Mouse (Mus musculus): ENCODE results near the gene Plekhg2. TPM values are rescaled to one million over a fixed set of nuclear protein-coding genes. Genes with fewer than 3 reads are reported as not detected.
"Not testable (repeated sequence)": the region's sequence is repeated elsewhere in the genome, so short reads cannot be mapped to it uniquely, and the experiment has no call there.

Plekhg2 gene
- total and polyA plus RNA-seq, 3 experiments = 10.4 to 16.3 (median 14.3) TPM

- TF ChIP-seq EP300 (IDR thresholded peaks at IDR 0.05; ENCODE audit: insufficient read depth, low read depth, low read length) (no peak), POLR2A (IDR thresholded peaks at IDR 0.05; ENCODE audit: insufficient read depth, low read depth, low read length) (no peak), CTCF (IDR thresholded peaks at IDR 0.05) (no peak)
- H3K27ac ChIP-seq = peak overlapping the region; percentile 84
- H3K4me3 ChIP-seq = peak overlapping the region; percentile 96
- intact Hi-C loops (cut with DNase I) = no loop called here
- H3K27me3 ChIP-seq (ENCODE audit: control insufficient read depth, insufficient read depth, low read length) = no peaks in the 10 kb centered on the region
- peaks cover 2% of the 10 kb centered on the region; the same call in 1 of the 2 replicates for H3K79me2 ChIP-seq (replicated peaks; ENCODE audit: control insufficient read depth, insufficient read depth, low read length)
- no peaks in the 10 kb centered on the region for H3K36me3 ChIP-seq (ENCODE audit: control insufficient read depth, insufficient read depth, low read length)
- 0 out of 2 replicates have a peak, but pooled peaks cover 2% of the 10 kb centered on the region for H3K4me1 ChIP-seq (ENCODE audit: control insufficient read depth, insufficient read depth, low read length)
- peak overlapping the region; percentile 87 for H3K9ac ChIP-seq (ENCODE audit: low read depth, low read length)
- peak in 1 of 2 experiments; percentile 21 for DNase-seq
- 3% methylated on average over 22 of the region's 22 CpGs for WGBS
Observed at GRCm38 (mm10) chr7:28393272-28393951, 21.0 kb upstream of the Plekhg2 start.

GRCm38 (mm10) chr7:28392429-28393271 lies 20.3 kb upstream of the Plekhg2 start, which contains the start of the genes Med29 and Paf1:
Gene Med29 (minus strand): TSS chr7:28392708.
Gene Paf1 (plus strand): TSS chr7:28392951.
- Histone ChIP-seq H3K27me3 (ENCODE audit: control insufficient read depth, insufficient read depth, low read length) (no peaks in the 10 kb centered on the region), H3K36me3 (ENCODE audit: control insufficient read depth, insufficient read depth, low read length) (no peaks in the 10 kb centered on the region), H3K4me1 (ENCODE audit: control insufficient read depth, insufficient read depth, low read length) (0 out of 2 replicates have a peak, but pooled peaks cover 2% of the 10 kb centered on the region), H3K27ac (peak within 1 kb of the TSS; percentile 84), H3K4me3 (peak within 1 kb of the TSS; percentile 96), H3K79me2 (replicated peaks; ENCODE audit: control insufficient read depth, insufficient read depth, low read length) (peaks cover 2% of the 10 kb centered on the region; the same call in 1 of the 2 replicates), H3K9ac (ENCODE audit: low read depth, low read length) (peak within 1 kb of the TSS; percentile 87)
- under 1% methylated on average over 58 of the region's 58 CpGs for WGBS
- TF ChIP-seq CTCF (IDR thresholded peaks at IDR 0.05) (no peak), POLR2A (IDR thresholded peaks at IDR 0.05; ENCODE audit: insufficient read depth, low read depth, low read length) (peak; percentile 99), EP300 (IDR thresholded peaks at IDR 0.05; ENCODE audit: insufficient read depth, low read depth, low read length) (peak; percentile 65)
- intact Hi-C loops (cut with DNase I) = no loop called here
- peak; percentile 93 to 98 for DNase-seq

GRCm38 (mm10) chr7:28390331-28390730 lies 17.9 kb upstream of the Plekhg2 start:
- Histone ChIP-seq H3K36me3 (ENCODE audit: control insufficient read depth, insufficient read depth, low read length) (no peaks in the 10 kb centered on the region), H3K4me3 (no peak overlapping the region), H3K9ac (ENCODE audit: low read depth, low read length) (no peak overlapping the region), H3K4me1 (ENCODE audit: control insufficient read depth, insufficient read depth, low read length) (peaks cover 2% of the 10 kb centered on the region; the same call in 1 of the 2 replicates), H3K27ac (no peak overlapping the region), H3K79me2 (replicated peaks; ENCODE audit: control insufficient read depth, insufficient read depth, low read length) (peaks cover 2% of the 10 kb centered on the region; the same call in 1 of the 2 replicates), H3K27me3 (ENCODE audit: control insufficient read depth, insufficient read depth, low read length) (no peaks in the 10 kb centered on the region)
- peak in 1 of 2 experiments; percentile 13 for DNase-seq
- 95% methylated on average over 3 of the region's 3 CpGs for WGBS
- no peak for TF ChIP-seq EP300 (IDR thresholded peaks at IDR 0.05; ENCODE audit: insufficient read depth, low read depth, low read length)
- no peak for TF ChIP-seq POLR2A (IDR thresholded peaks at IDR 0.05; ENCODE audit: insufficient read depth, low read depth, low read length)
- no peak for TF ChIP-seq CTCF (IDR thresholded peaks at IDR 0.05)
- intact Hi-C loops (cut with DNase I) = no loop called here

GRCm38 (mm10) chr7:28387384-28387783 lies 15.0 kb upstream of the Plekhg2 start:
- not testable (repeated sequence) for H3K36me3 ChIP-seq (ENCODE audit: control insufficient read depth, insufficient read depth, low read length); H3K4me3 ChIP-seq; H3K27ac ChIP-seq; DNase-seq; H3K79me2 ChIP-seq (replicated peaks; ENCODE audit: control insufficient read depth, insufficient read depth, low read length); H3K9ac ChIP-seq (ENCODE audit: low read depth, low read length); H3K27me3 ChIP-seq (ENCODE audit: control insufficient read depth, insufficient read depth, low read length)
- intact Hi-C loops (cut with DNase I) = loop anchor here (5.0 kb wide), 1 partner anchor 110 kb away; the partner anchor contains the start of gene Eid2b
- WGBS = 83% methylated on average over 7 of the region's 7 CpGs
- H3K4me1 ChIP-seq (ENCODE audit: control insufficient read depth, insufficient read depth, low read length) = peaks cover 13% of the 10 kb centered on the region

GRCm38 (mm10) chr7:28386877-28387276 lies 14.5 kb upstream of the Plekhg2 start:
- WGBS = 68% methylated on average over 6 of the region's 6 CpGs
- not testable (repeated sequence) for DNase-seq; H3K27ac ChIP-seq; H3K9ac ChIP-seq (ENCODE audit: low read depth, low read length); H3K79me2 ChIP-seq (replicated peaks; ENCODE audit: control insufficient read depth, insufficient read depth, low read length); H3K4me3 ChIP-seq; H3K27me3 ChIP-seq (ENCODE audit: control insufficient read depth, insufficient read depth, low read length); H3K36me3 ChIP-seq (ENCODE audit: control insufficient read depth, insufficient read depth, low read length)
- intact Hi-C loops (cut with DNase I) = loop anchor here (1.0 to 5.0 kb wide), 2 partner anchors 14 to 110 kb away; partner anchors contain the start of gene Eid2b
- H3K4me1 ChIP-seq (ENCODE audit: control insufficient read depth, insufficient read depth, low read length) = peaks cover 15% of the 10 kb centered on the region

- H3K27me3 ChIP-seq (ENCODE audit: control insufficient read depth, insufficient read depth, low read length) = no peaks in the 10 kb centered on the region
- H3K27ac ChIP-seq = peak overlapping the region; percentile 62
- TF ChIP-seq POLR2A (IDR thresholded peaks at IDR 0.05; ENCODE audit: insufficient read depth, low read depth, low read length) (no peak), EP300 (IDR thresholded peaks at IDR 0.05; ENCODE audit: insufficient read depth, low read depth, low read length) (peak; percentile 99), CTCF (IDR thresholded peaks at IDR 0.05) (peak; percentile 82)
- 1% methylated on average over 4 of the region's 4 CpGs for WGBS
- no peaks in the 10 kb centered on the region for H3K79me2 ChIP-seq (replicated peaks; ENCODE audit: control insufficient read depth, insufficient read depth, low read length)
- H3K4me1 ChIP-seq (ENCODE audit: control insufficient read depth, insufficient read depth, low read length) = peaks cover 15% of the 10 kb centered on the region
- H3K36me3 ChIP-seq (ENCODE audit: control insufficient read depth, insufficient read depth, low read length) = no peaks in the 10 kb centered on the region
- no peak overlapping the region for H3K4me3 ChIP-seq
- intact Hi-C loops (cut with DNase I) = loop anchor here (1.0 to 5.0 kb wide), 2 partner anchors 13 to 109 kb away; partner anchors contain the start of gene Eid2b
- no peak overlapping the region for H3K9ac ChIP-seq (ENCODE audit: low read depth, low read length)
- DNase-seq = peak; percentile 86 to 89
Observed at GRCm38 (mm10) chr7:28386462-28386861, 14.1 kb upstream of the Plekhg2 start.
